23 mouse cellular contexts compared by ENCODE assay signal in genomic region chr6:141310351-141310750, GRCm38 (mm10).
DNase-seq lines count a peak whose midpoint lies in the region; ATAC-seq and TF ChIP-seq lines count a peak whose summit lies in the region.
"Had no signal": no experiment of that assay in that cellular context is flagged by ENCODE, and none has a peak within 500 bp of the region (broad histone marks: within the 10 kb centered on the region; RNA-seq: fewer than 3 reads in every experiment).

No protein-coding gene starts in this region.

- no peak overlapping the region for H3K4me3 ChIP-seq in heart, adult 2 months
- H3K4me3 ChIP-seq in intestine, embryonic 16.5 days (ENCODE audit: low read length), result no peak overlapping the region
- H3K4me3 ChIP-seq in intestine, postnatal 0 days (ENCODE audit: low read depth, low read length), result no peak overlapping the region
- H3K4me3 ChIP-seq in kidney, postnatal 0 days (replicated peaks; ENCODE audit: low read depth, low read length), result no peak overlapping the region
- H3K4me3 ChIP-seq: embryonic facial prominence, embryonic 10.5 days; embryonic facial prominence, embryonic 15.5 days; forebrain, embryonic 12.5 days; limb, embryonic 12.5 days; lung, embryonic 15.5 days; megakaryocyte, embryonic 14.5 days; midbrain, embryonic 13.5 days; neural tube, embryonic 13.5 days had no signal

- H3K36me3 ChIP-seq in heart, adult 2 months (ENCODE audit: control insufficient read depth, insufficient read depth, low read length), result peaks cover 8% of the 10 kb centered on the region
- H3K36me3 ChIP-seq in intestine, embryonic 16.5 days (ENCODE audit: control insufficient read depth, insufficient read depth, low read length), result no peaks in the 10 kb centered on the region
- no peaks in the 10 kb centered on the region; the same call in 1 of the 2 replicates for H3K36me3 ChIP-seq in intestine, postnatal 0 days (ENCODE audit: control insufficient read depth, insufficient read depth)
- no peaks in the 10 kb centered on the region for H3K36me3 ChIP-seq in kidney, postnatal 0 days (ENCODE audit: insufficient read depth, low read length)
- H3K36me3 ChIP-seq: embryonic facial prominence, embryonic 10.5 days; embryonic facial prominence, embryonic 15.5 days; forebrain, embryonic 12.5 days; limb, embryonic 12.5 days; lung, embryonic 15.5 days; midbrain, embryonic 13.5 days; neural tube, embryonic 13.5 days had no signal

- H3K9me3 ChIP-seq in intestine, embryonic 16.5 days (ENCODE audit: control insufficient read depth, low read length), result peaks cover 3% of the 10 kb centered on the region; the same call in 1 of the 2 replicates
- H3K9me3 ChIP-seq in intestine, postnatal 0 days (ENCODE audit: control insufficient read depth), result no peaks in the 10 kb centered on the region
- no peaks in the 10 kb centered on the region for H3K9me3 ChIP-seq in kidney, postnatal 0 days (replicated peaks; ENCODE audit: low read length)
- H3K9me3 ChIP-seq: embryonic facial prominence, embryonic 10.5 days; embryonic facial prominence, embryonic 15.5 days; forebrain, embryonic 12.5 days; limb, embryonic 12.5 days; lung, embryonic 15.5 days; midbrain, embryonic 13.5 days; neural tube, embryonic 13.5 days had no signal

- H3K27ac ChIP-seq in heart, adult 2 months, result peak overlapping the region; percentile 82
- H3K27ac ChIP-seq in intestine, embryonic 16.5 days (ENCODE audit: low read length), result no peak overlapping the region
- no peak overlapping the region for H3K27ac ChIP-seq in intestine, postnatal 0 days (ENCODE audit: low read depth, low read length)
- peak overlapping the region; percentile 32; the same call in 1 of the 2 replicates for H3K27ac ChIP-seq in kidney, postnatal 0 days
- H3K27ac ChIP-seq: embryonic facial prominence, embryonic 10.5 days; embryonic facial prominence, embryonic 15.5 days; forebrain, embryonic 12.5 days; hindbrain, embryonic 14.5 days; limb, embryonic 12.5 days; midbrain, embryonic 13.5 days; neural tube, embryonic 13.5 days had no signal

- H3K4me2 ChIP-seq in intestine, embryonic 16.5 days (ENCODE audit: low read depth, low read length), result no peak overlapping the region
- no peak overlapping the region for H3K4me2 ChIP-seq in intestine, postnatal 0 days (replicated peaks; ENCODE audit: low read depth)
- H3K4me2 ChIP-seq in kidney, postnatal 0 days (ENCODE audit: low read length), result no peak overlapping the region
- H3K4me2 ChIP-seq: embryonic facial prominence, embryonic 15.5 days; forebrain, embryonic 12.5 days; hindbrain, embryonic 14.5 days; limb, embryonic 12.5 days; liver, embryonic 11.5 days; lung, embryonic 15.5 days; midbrain, embryonic 13.5 days; neural tube, embryonic 13.5 days had no signal

- WGBS in heart, adult 2 months, result 27% methylated on average over 6 of the region's 6 CpGs
- 29% methylated on average over 6 of the region's 6 CpGs for WGBS in intestine, embryonic 16.5 days
- 28% methylated on average over 6 of the region's 6 CpGs for WGBS in intestine, postnatal 0 days
- WGBS in kidney, postnatal 0 days, result 20% methylated on average over 6 of the region's 6 CpGs

- 0 out of 2 replicates have a peak, but pooled peaks cover 2% of the 10 kb centered on the region for H3K79me2 ChIP-seq in heart, adult 2 months (replicated peaks; ENCODE audit: control insufficient read depth, insufficient read depth, low read length)

- intact Hi-C loops in heart, adult 2 months (cut with DNase I), result loop anchor here (10.0 kb wide), 1 partner anchor 386 kb away; no protein-coding TSS in a partner anchor
- intact Hi-C loops in heart, postnatal 14 days (cut with DNase I), result loop anchor here (5.0 to 10.0 kb wide), 3 partner anchors 58 to 546 kb away; no protein-coding TSS in a partner anchor

- TF ChIP-seq POLR2A in heart, adult 2 months (IDR thresholded peaks at IDR 0.05; ENCODE audit: insufficient read depth, low read depth, low read length), result no peak

- ATAC-seq in intestine, embryonic 16.5 days, result peak; percentile 31; the same call in 1 of the 2 replicates
- no peak for ATAC-seq in intestine, postnatal 0 days
- no peak for ATAC-seq in kidney, postnatal 0 days (replicated peaks; ENCODE audit: low FRiP score, low read depth)
- ATAC-seq: forebrain, postnatal 0 days; midbrain, embryonic 13.5 days; Patski had no signal

- TF ChIP-seq CTCF in heart, adult 2 months (IDR thresholded peaks at IDR 0.05), result no peak
- no peak for TF ChIP-seq CTCF in intestine, postnatal 0 days (IDR thresholded peaks at IDR 0.05; ENCODE audit: low read depth)
- no peak for TF ChIP-seq CTCF in kidney, postnatal 0 days (IDR thresholded peaks at IDR 0.05; ENCODE audit: low read depth)

- H3K27me3 ChIP-seq in heart, adult 2 months (ENCODE audit: control insufficient read depth, insufficient read depth, low read length), result no peaks in the 10 kb centered on the region
- H3K27me3 ChIP-seq in intestine, embryonic 16.5 days (replicated peaks; ENCODE audit: control insufficient read depth, insufficient read depth, low read length), result no peaks in the 10 kb centered on the region
- no peaks in the 10 kb centered on the region for H3K27me3 ChIP-seq in intestine, postnatal 0 days (replicated peaks; ENCODE audit: control insufficient read depth, insufficient read depth, low read length)
- no peaks in the 10 kb centered on the region for H3K27me3 ChIP-seq in kidney, postnatal 0 days (ENCODE audit: insufficient read depth, low read length)
- H3K27me3 ChIP-seq: embryonic facial prominence, embryonic 15.5 days; forebrain, embryonic 12.5 days; limb, embryonic 12.5 days; lung, embryonic 15.5 days; megakaryocyte, embryonic 14.5 days; midbrain, embryonic 13.5 days; neural tube, embryonic 13.5 days; Patski had no signal

- no peak for TF ChIP-seq EP300 in heart, adult 2 months (IDR thresholded peaks at IDR 0.05; ENCODE audit: insufficient read depth, low read depth, low read length)

- DNase-seq in heart, adult 2 months, result no peak
- no peak for DNase-seq in heart, postnatal 14 days
- peak; percentile 85 for DNase-seq in kidney, postnatal 0 days (ENCODE audit: low spot score)
- DNase-seq in kidney, postnatal 10 days, result no peak
- peak; percentile 61 for DNase-seq in yolk sac, embryonic 10.5 days (ENCODE audit: low spot score)
- DNase-seq: adrenal gland, postnatal 10 days; forebrain, postnatal 0 days; gastrocnemius, postnatal 14 days; lung, postnatal 4 days; thymus, postnatal 4 days had no signal

- peaks cover 5% of the 10 kb centered on the region for H3K4me1 ChIP-seq in heart, adult 2 months (ENCODE audit: control insufficient read depth, insufficient read depth, low read length)
- H3K4me1 ChIP-seq in intestine, embryonic 16.5 days (ENCODE audit: control insufficient read depth, insufficient read depth, low read length), result peaks cover 11% of the 10 kb centered on the region
- no peaks in the 10 kb centered on the region for H3K4me1 ChIP-seq in intestine, postnatal 0 days (replicated peaks; ENCODE audit: control insufficient read depth, insufficient read depth, low read length)
- no peaks in the 10 kb centered on the region for H3K4me1 ChIP-seq in kidney, postnatal 0 days (replicated peaks; ENCODE audit: insufficient read depth, low read length)
- H3K4me1 ChIP-seq: forebrain, embryonic 12.5 days; midbrain, embryonic 13.5 days; neural tube, embryonic 13.5 days had no signal

- H3K9ac ChIP-seq in heart, adult 2 months (ENCODE audit: low read depth, low read length), result no peak overlapping the region
- H3K9ac ChIP-seq in intestine, embryonic 16.5 days (ENCODE audit: low read depth, low read length), result no peak overlapping the region
- H3K9ac ChIP-seq in intestine, postnatal 0 days (ENCODE audit: low read depth, low read length), result no peak overlapping the region
- no peak overlapping the region for H3K9ac ChIP-seq in kidney, postnatal 0 days (ENCODE audit: low read depth, low read length)
- H3K9ac ChIP-seq: embryonic facial prominence, embryonic 15.5 days; forebrain, embryonic 12.5 days; forebrain, postnatal 0 days; hindbrain, embryonic 14.5 days; limb, embryonic 12.5 days; lung, embryonic 15.5 days; midbrain, embryonic 13.5 days; neural tube, embryonic 13.5 days had no signal

Comparison
In these comparisons a context has a peak if more than half of its experiments do, and no peak if none do; other contexts are left out.
1. DNase-seq: peak in kidney, postnatal 0 days (single experiment) and yolk sac, embryonic 10.5 days (single experiment); none in heart, adult 2 months (0 of 2), heart, postnatal 14 days (0 of 2) and kidney, postnatal 10 days (single experiment).
2. H3K27ac ChIP-seq: peak in heart, adult 2 months (single experiment) and kidney, postnatal 0 days (single experiment); none in intestine, embryonic 16.5 days (single experiment) and intestine, postnatal 0 days (single experiment).